Mouse (Mus musculus): ENCODE measurements at regions not wholly inside any gene's neighbourhood (a gene's known extent, or its start where the extent isn't known, plus 50 kb on each side); places are given as distances from the start of the nearest gene placed in this dataset.

DNA sequence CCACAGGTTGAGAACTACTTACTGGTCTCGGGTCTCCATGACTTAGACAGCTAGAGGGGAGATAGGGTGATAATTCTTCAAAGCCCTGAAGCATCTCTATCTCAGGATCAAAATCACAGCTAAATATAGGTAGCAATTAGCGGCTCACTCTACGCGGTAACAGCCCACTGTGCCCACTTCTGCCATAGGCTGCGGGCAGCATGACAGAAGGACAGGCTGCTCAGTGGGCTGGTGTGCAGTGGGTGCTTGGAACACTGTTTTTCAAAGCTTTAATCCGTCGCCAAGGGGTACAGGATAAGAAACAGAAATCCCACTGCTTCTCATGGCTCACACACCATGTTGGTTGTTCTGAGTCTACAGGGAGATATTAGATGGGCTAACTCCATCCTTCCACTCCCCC lies 59.2 kb upstream of the Twist2 start:
- ATAC-seq: no peak

- ATAC-seq: no peak
Observed at GRCm38 (mm10) chr1:91742914-91743313, 58.3 kb upstream of the Twist2 start.

DNA sequence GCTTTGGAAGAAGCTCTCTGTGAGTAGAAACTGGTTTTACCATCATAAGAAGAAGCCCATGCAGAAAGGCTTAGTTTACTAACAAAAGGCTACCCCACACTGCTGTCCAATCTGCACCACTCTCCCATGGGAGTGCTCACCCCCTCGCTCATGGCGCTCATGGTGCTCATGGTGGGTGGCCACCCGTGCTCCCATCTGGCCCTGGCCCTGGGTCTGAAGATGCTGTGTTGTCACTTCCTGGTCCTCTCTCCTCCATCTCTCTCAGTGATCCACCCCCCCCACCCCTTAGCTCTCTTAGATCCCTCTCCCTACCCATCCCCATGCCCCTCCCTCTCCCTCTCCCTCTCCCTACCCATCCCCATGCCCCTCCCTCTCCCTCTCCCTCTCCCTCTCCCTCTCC lies 57.2 kb upstream of the Twist2 start:
- ATAC-seq: no peak

- no peak for ATAC-seq
Observed at GRCm38 (mm10) chr1:91744701-91745100, 56.6 kb upstream of the Twist2 start.

DNA sequence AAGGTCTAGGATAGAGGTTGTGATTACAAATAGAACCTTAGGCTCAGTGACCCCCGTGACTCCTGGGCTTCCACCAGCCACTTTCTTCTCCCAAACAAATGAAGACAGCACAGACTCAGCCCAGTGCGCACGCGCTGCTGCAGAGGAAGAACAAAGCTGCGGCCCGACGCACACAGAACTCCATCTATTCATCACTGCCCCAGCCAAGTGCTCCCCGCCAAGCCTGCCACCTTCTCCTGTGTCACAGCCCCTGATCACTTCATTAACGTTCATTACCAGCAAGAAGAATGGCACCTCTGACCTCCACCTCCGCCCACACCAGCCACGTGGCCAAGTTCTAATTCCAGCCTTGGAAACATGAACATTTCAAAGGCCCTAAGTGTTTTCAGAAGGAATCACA lies 53.7 kb upstream of the Twist2 start:
- no peak for ATAC-seq

All from CD4-positive, CD25-positive, alpha-beta regulatory T cell, adult 4 months (primary cell).